12 mouse cellular contexts compared by ENCODE assay signal in the genomic region with DNA sequence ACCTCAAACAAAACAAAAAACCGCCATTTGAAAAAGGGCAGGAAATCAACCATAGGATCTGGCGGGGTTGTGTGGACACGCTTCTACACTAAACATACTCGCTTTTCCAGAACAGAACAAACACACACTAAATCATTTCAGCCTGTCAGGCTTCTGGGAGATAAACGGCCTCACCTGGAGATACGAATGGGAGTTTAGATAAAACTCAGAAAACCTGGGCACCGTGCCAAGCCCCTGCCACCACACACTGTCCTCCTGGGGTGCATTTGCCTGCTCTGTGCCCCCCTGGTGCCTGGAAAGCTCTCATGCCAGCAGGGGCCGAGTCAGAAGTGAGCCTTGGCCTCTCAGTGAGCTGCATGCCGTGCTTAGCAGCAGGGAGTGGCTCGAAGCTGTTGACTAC. TPM values are rescaled to one million over a fixed set of nuclear protein-coding genes. Genes with fewer than 3 reads are reported as not detected.
DNase-seq lines count a peak whose midpoint lies in the region; ATAC-seq and TF ChIP-seq lines count a peak whose summit lies in the region.
"Had no signal": no experiment of that assay in that cellular context is flagged by ENCODE, and none has a peak within 500 bp of the region (broad histone marks: within the 10 kb centered on the region; RNA-seq: fewer than 3 reads in every experiment).

No protein-coding gene starts in this region.

- no peak for DNase-seq in kidney, adult 9 months
- peak; percentile 20 for DNase-seq in thymus, postnatal 14 days
- DNase-seq in thymus, postnatal 0 days (ENCODE audit: low spot score), result no peak
- DNase-seq in urinary bladder, postnatal 25 days (ENCODE audit: low spot score), result peak; percentile 53
- no peak for DNase-seq in layer of hippocampus, adult 18-20 months (ENCODE audit: low spot score in 2 of 2)
- DNase-seq in cerebellum, adult 18-20 months, result no peak
- DNase-seq: cerebellum, postnatal 14 days had no signal

- no peaks in the 10 kb centered on the region for H3K27me3 ChIP-seq in kidney, embryonic 15.5 days
- H3K27me3 ChIP-seq in intestine, postnatal 0 days (replicated peaks; ENCODE audit: control insufficient read depth, insufficient read depth, low read length), result no peaks in the 10 kb centered on the region
- H3K27me3 ChIP-seq: midbrain, embryonic 13.5 days had no signal

- 0 out of 2 replicates have a peak, but pooled peaks have one; percentile 7 for ATAC-seq in kidney, embryonic 15.5 days (replicated peaks; ENCODE audit: low FRiP score)
- no peak for ATAC-seq in intestine, postnatal 0 days
- ATAC-seq: inflammation-experienced regulatory T-cells, adult 6 months; midbrain, embryonic 13.5 days had no signal

- H3K9ac ChIP-seq in kidney, embryonic 15.5 days, result no peak overlapping the region
- no peak overlapping the region for H3K9ac ChIP-seq in intestine, postnatal 0 days (ENCODE audit: low read depth, low read length)
- H3K9ac ChIP-seq: midbrain, embryonic 13.5 days had no signal

- 0 out of 2 replicates have a peak, but pooled peaks cover 3% of the 10 kb centered on the region for H3K9me3 ChIP-seq in kidney, embryonic 15.5 days (replicated peaks)
- no peaks in the 10 kb centered on the region for H3K9me3 ChIP-seq in intestine, postnatal 0 days (ENCODE audit: control insufficient read depth)
- H3K9me3 ChIP-seq: forebrain, embryonic 10.5 days; midbrain, embryonic 13.5 days had no signal

- H3K4me3 ChIP-seq in kidney, embryonic 15.5 days (replicated peaks), result no peak overlapping the region
- H3K4me3 ChIP-seq in intestine, postnatal 0 days (ENCODE audit: low read depth, low read length), result no peak overlapping the region
- H3K4me3 ChIP-seq: forebrain, embryonic 10.5 days; midbrain, embryonic 13.5 days had no signal

- 19% methylated on average over 10 of the region's 10 CpGs for whole genome bisulfite sequencing in kidney, embryonic 15.5 days
- 11% methylated on average over 10 of the region's 10 CpGs for WGBS in intestine, postnatal 0 days

- peaks cover 10% of the 10 kb centered on the region for H3K36me3 ChIP-seq in kidney, embryonic 15.5 days
- H3K36me3 ChIP-seq in intestine, postnatal 0 days (ENCODE audit: control insufficient read depth, insufficient read depth), result no peaks in the 10 kb centered on the region

- no peak overlapping the region for H3K4me2 ChIP-seq in kidney, embryonic 15.5 days
- no peak overlapping the region for H3K4me2 ChIP-seq in intestine, postnatal 0 days (replicated peaks; ENCODE audit: low read depth)
- H3K4me2 ChIP-seq: midbrain, embryonic 13.5 days had no signal

- H3K27ac ChIP-seq in kidney, embryonic 15.5 days, result peak overlapping the region; percentile 74; the same call in 1 of the 2 replicates
- peak overlapping the region; percentile 46; the same call in 1 of the 2 replicates for H3K27ac ChIP-seq in intestine, postnatal 0 days (ENCODE audit: low read depth, low read length)
- H3K27ac ChIP-seq: forebrain, embryonic 10.5 days; midbrain, embryonic 13.5 days had no signal

- H3K4me1 ChIP-seq in kidney, embryonic 15.5 days, result peaks cover 24% of the 10 kb centered on the region
- peaks cover 5% of the 10 kb centered on the region for H3K4me1 ChIP-seq in intestine, postnatal 0 days (replicated peaks; ENCODE audit: control insufficient read depth, insufficient read depth, low read length)
- H3K4me1 ChIP-seq: forebrain, embryonic 10.5 days had no signal

- no peak for TF ChIP-seq CTCF in intestine, postnatal 0 days (IDR thresholded peaks at IDR 0.05; ENCODE audit: low read depth)

RNA-seq across cellular contexts. Expression of gene Trmu, which starts 30.8 kb away (rescaled TPM):
- 39.4 and 50.4 TPM in 2 replicates for polyA plus RNA-seq in kidney, embryonic 15.5 days (2015; fragmentation: Nextera tagmentation; extraction: Ambion mirVana)
- 33.9 and 34.3 TPM in 2 replicates for polyA plus RNA-seq in thymus, postnatal 0 days (2015; fragmentation: Nextera tagmentation; extraction: Ambion mirVana)
- 13.6 and 14.4 TPM in 2 replicates for polyA plus RNA-seq in intestine, postnatal 0 days (2015; fragmentation: Nextera tagmentation; extraction: Ambion mirVana)
- total RNA-seq in layer of hippocampus, adult 18-20 months (2021), result 10 to 100 TPM; 29.1 to 38.0 TPM

RNA-seq across cellular contexts. Expression of gene Gtse1, which starts 50.4 kb away (rescaled TPM):
- 30.3 and 30.8 TPM in 2 replicates for polyA plus RNA-seq in kidney, embryonic 15.5 days (2015; fragmentation: Nextera tagmentation; extraction: Ambion mirVana)
- 27.0 and 27.4 TPM in 2 replicates for polyA plus RNA-seq in thymus, postnatal 0 days (2015; fragmentation: Nextera tagmentation; extraction: Ambion mirVana)
- 4.2 and 4.6 TPM in 2 replicates for polyA plus RNA-seq in intestine, postnatal 0 days (2015; fragmentation: Nextera tagmentation; extraction: Ambion mirVana)
- total RNA-seq in layer of hippocampus, adult 18-20 months (2021), result under 1 TPM; 0.30 to 0.35 TPM

Comparison
In these comparisons a context has a peak if more than half of its experiments do, and no peak if none do; other contexts are left out.
1. DNase-seq: peak in thymus, postnatal 14 days (single experiment) and urinary bladder, postnatal 25 days (single experiment); none in kidney, adult 9 months (single experiment), thymus, postnatal 0 days (single experiment), layer of hippocampus, adult 18-20 months (0 of 2) and cerebellum, adult 18-20 months (0 of 2).